Mouse (Mus musculus): ENCODE data around the gene Cdk15.

Cdk15 gene

DNA sequence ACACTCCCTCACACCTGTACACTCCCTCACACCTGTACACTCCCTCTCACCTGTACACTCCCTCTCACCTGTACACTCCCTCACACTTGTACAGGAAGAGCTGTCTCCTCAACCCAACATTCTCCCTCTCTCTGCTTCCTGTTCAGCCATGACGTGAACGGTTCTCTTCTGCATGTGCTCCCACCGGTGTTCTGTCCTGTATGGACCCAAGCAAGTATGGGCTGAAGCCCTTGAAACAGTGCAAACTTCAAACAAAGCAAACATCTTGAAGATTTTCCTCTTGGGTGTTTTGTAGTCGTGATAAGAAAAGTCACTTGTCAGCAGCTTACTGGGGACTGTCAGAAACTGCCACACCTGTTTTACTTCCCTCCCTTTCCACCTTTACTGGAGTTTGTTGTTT, 144.5 kb downstream of the Cdk15 start:
- ATAC-seq (ENCODE audit: insufficient number of reproducible peaks, low FRiP score, low TSS enrichment): no peak
